Mouse (Mus musculus): Measurements from ENCODE around the gene Ipo11. TPM values are rescaled to one million over a fixed set of nuclear protein-coding genes. Genes with fewer than 3 reads are reported as not detected.

Gene Ipo11
- polyA plus RNA-seq, 1 experiment = 48.6 TPM

DNA sequence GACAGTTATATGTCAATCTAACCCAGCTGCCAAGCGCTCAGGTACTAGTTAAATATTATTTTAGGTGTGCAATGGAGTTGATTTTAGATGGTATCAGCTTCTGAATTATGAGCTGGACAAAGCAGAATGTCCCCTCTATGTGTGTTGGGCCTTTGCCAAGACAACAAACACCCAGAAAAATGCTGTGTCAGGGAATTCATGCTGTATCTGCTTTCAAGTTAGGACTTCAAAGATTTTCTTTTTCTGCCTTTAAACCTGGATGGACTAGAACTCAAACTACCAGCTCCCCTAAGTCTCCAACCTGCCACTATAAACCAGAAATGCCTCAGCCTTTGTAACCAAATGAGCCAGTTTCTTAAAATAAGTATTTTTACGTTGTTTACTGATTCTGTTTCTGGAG is 116.6 kb downstream of the Ipo11 start:
- no peak for DNase-seq (ENCODE audit: extremely low spot score in 1 of 2, low spot score in 1 of 2)

DNA sequence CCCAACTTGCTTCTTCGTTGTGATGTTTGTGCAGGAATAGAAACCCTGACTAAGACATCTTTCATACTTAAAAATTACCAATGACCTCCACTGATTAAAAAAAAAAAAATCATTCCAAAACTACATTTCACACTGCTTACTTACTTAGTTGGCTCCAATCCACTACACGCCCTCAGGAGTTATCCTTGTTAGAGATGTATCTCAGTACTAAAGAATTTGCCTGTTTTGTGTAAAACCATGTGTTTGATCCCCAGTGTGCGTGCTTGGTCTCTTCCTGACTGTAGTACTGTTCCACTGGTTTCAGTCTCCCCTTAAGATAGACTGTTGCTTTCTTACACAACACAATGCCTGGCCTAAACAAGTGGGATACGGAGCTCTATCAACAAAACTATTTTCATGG is 117.0 kb downstream of the Ipo11 start:
- DNase-seq (ENCODE audit: extremely low spot score in 1 of 2, low spot score in 1 of 2) = no peak

DNA sequence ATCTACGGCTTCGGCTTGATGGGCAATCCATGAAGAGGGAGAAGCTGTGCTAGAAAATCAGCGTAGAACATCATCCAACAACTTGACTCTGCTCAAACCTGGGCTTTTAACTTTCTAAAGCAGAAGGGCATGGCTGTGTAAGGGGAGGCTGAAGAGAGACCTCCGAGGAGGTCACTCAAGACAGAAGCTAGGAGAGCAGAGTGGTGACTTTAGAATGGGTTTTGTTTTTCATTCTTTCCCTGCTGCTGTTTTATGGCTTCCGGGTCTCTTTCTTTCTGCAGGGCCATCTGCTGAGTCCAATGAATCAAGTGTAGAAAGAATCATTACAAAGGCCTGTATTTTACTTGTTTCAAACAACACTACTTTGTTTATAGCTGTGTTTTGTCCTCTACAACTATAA is 119.7 kb downstream of the Ipo11 start:
- no peak for DNase-seq (ENCODE audit: extremely low spot score in 1 of 2, low spot score in 1 of 2)

DNA sequence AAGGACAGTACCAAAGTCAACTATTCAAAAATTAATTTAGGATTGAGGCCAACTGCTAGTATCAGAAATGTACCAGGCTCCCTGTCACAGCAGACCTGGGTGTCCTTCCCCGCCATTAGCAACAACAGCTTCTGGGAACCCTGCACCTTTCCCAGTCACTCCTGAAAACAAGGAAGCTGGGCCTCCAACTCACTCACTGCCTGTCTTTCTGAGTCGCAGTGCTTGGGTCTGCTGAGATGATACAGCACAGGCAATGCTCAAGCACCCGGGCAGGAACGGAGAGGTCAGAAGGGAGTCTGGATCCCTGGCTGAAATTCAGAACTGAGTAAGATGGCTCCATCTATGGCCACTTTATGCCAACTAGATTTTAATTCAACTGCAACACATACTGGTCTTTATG is 123.2 kb downstream of the Ipo11 start:
- no peak for DNase-seq (ENCODE audit: extremely low spot score in 1 of 2, low spot score in 1 of 2)

DNA sequence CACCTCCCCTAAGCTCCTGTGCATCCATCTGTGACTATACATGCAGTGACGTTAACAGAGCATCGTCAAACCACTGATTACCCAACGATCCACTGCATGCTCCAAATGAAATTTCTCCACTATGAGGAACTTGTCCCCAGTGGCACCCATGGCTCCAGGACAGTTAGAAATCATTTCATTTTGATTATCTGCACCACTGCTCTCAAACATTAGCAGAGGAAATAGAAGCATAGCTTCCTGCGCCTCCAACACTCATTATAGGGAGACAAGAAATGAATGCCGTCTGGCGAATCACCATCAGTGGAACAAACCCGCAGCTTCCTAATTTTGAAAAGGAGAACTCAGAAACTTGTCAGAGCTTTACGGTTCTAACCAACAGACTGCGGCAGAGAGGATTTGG is 123.7 kb downstream of the Ipo11 start:
- DNase-seq (ENCODE audit: extremely low spot score in 1 of 2, low spot score in 1 of 2) = no peak

DNA sequence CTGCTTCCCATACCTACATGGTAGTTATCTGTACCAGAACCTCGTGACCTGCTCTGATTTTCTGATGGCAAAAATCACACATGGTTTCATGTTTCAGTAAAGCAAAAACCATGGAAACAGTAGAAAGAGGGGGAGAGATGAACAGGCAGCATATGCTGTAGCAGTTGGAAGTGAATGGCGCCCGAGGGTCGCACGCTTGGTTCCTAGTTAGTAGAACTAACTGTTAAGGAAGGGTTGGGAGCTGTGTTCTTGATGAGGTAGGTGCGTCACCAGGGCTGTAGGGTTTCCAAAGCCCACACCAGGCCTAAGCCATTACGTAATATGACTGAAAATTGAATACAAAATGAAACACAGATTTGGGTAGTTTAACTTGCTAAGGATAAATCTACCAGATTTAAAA is 126.6 kb downstream of the Ipo11 start:
- no peak for DNase-seq (ENCODE audit: extremely low spot score in 1 of 2, low spot score in 1 of 2)

DNA sequence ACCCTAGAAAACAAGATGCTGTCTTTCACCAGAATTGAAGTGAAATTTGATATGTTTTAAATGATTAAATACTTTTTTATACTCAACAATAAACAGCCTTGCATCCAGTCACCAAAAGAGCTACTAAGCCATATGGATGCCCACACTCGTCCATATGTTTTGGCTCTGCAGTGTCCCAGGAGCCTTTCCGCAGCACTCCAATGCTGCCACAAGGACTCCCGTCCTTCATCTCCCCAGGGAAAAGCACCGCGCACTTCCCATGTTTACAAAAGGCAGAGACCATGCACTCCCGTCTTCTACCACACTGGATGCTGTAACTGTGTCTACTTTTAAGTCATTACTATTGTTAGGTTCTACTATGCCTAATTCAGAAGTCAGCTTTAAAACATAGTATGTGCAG is 127.9 kb downstream of the Ipo11 start:
- no peak for DNase-seq (ENCODE audit: extremely low spot score in 1 of 2, low spot score in 1 of 2)

DNA sequence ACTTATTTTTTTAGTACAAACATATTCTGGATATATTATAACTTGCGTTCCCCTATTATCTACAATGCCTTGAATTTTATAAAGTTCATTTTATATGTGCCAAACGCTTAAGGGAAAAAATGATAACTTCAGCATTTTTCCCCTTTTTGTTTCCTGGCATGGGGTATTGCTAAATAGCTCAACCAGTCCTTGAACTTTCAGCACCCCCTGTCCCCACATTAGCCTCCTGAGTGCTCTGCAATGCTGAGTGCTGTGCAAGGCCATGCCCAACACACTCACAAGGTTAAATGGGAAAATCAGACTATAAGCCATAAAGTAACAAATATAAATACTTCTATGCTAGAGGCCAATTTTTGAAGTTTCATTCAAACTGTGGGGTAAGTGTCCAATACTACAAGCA is 128.4 kb downstream of the Ipo11 start:
- no peak for DNase-seq (ENCODE audit: extremely low spot score in 1 of 2, low spot score in 1 of 2)

DNA sequence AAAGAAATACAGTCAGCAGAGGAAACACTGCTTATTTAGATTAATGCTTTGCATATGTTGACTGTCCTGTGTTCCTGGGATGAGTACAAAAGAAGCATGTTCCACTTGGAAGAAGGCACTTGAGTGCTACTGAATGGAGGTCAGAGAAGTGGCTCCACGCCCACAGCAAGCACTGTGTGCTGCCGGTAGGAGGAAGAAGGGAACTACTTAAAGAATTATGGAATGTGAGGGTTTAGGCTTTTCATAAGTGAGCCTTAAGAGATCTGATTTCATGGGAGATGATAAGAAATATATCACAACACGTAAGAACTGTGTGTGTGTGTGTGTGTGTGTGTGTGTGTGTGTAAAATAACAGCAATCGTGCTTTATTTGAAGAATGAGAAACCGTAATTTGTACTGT is 129.5 kb downstream of the Ipo11 start:
- no peak for DNase-seq (ENCODE audit: extremely low spot score in 1 of 2, low spot score in 1 of 2)

DNA sequence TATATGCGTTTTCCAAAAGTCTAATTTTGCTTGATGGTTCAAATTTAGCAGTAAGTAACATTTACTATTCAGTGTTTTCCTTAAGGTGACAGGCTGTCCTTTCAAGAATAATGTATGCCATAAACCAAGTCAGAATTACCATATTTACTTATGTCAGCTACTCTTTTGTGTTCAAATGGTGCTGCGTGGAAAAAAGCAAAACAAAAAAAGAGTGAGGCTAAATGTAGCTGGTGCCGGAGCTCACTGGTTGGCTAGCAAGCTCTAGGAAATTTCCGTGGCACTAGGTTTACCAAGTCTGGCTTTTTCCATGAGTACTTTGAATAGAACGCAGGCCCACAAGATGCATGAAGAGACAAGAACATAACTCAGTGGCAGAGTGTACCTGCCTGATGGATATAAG is 131.6 kb downstream of the Ipo11 start:
- DNase-seq (ENCODE audit: extremely low spot score in 1 of 2, low spot score in 1 of 2) = no peak

DNA sequence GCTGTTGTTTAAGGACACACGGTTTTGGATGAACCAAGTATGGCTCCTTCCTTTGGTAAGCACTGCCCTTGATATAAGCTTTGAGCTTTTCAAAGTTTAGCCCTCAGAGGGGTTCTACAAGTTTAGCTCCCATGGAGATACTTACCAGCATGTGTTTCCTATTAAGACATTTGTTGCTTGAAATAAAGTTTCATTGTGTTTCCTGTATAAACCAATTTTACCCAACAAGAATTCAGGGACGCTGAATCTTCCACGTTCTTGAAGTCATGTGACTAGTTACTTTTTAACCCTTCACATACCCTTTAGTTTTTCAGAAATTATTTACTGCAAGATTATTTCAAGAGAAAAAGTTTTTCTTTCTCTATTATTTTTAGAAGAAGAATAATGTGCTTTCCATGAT is 138.7 kb downstream of the Ipo11 start:
- DNase-seq (ENCODE audit: extremely low spot score in 1 of 2, low spot score in 1 of 2) = no peak

DNA sequence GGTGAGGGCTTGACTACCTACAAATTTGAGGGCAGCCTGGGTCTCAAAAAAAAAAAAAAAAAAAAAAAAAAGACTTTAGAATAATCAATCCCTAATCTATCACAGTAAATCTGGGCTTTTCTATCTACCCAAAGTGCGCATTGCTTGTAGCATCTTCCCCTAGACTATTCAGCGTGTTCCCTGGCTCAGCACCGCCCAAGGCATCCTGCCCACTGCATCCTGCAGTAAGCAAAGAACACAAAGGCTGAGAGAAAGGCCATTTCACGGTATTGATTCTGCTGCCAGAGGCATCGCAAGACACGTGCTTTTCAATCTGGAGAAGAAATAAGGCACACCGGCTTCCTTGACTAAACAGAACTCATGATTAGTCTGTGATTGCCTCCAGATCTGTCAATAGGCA is 147.9 kb downstream of the Ipo11 start:
- no peak for DNase-seq (ENCODE audit: extremely low spot score in 1 of 2, low spot score in 1 of 2)

DNA sequence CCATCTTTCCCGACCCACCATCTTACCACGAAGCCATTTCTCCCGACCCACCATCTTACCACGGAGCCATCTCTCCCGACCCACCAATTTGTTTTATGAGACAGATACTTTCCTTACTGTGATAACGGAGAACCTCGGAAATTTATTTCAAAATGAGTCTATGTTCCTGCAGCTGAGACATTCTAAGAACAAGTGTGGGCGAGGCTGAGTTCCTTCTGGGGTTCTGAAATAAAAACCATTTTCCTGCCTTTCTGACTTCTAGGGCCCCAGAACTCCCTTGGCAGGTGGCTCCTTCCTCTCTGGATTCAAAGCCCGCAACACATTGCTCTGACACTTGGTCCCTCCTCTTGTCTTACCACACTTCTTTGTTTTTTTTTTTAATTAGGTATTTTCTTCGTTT is 168.0 kb downstream of the Ipo11 start:
- DNase-seq (ENCODE audit: extremely low spot score in 1 of 2, low spot score in 1 of 2) = peak in 1 of 2 experiments; percentile 36

DNA sequence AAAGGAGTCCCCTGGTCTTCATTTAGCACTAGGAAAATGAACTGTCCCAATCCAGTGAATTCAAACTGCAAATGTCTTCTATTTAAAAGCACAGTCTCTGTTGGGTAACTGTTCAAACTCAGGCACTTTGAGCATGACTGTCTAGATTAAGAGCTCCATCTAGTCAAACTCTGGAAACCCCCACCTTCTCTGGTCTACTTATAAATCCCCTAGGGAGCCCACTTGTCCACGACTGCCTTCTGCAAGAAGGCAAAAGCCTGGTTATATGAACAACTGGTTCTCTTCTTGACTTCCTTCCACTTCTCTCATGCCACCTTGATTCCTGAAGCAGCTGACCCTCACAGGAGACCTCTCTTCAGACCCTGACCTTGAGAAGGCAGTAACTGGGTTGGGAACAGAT is 174.1 kb downstream of the Ipo11 start:
- no peak for DNase-seq (ENCODE audit: extremely low spot score in 1 of 2, low spot score in 1 of 2)

DNA sequence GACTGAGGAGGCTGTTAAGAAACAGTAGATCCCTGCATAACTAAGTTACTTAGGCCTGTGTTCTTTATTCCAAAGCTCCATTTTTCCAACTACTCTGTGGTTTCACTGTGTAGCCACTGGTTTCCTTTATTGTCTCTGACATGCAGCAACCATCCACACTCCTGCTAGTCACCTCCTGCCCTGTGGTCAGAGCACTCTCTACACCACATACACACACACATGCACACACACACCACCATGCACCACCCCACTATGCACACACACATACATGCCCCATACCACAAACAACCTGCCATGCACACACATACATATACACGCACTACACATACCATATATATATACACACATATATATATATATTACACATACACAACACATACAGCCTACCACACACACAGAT is 175.1 kb downstream of the Ipo11 start:
- no peak for DNase-seq (ENCODE audit: extremely low spot score in 1 of 2, low spot score in 1 of 2)

DNA sequence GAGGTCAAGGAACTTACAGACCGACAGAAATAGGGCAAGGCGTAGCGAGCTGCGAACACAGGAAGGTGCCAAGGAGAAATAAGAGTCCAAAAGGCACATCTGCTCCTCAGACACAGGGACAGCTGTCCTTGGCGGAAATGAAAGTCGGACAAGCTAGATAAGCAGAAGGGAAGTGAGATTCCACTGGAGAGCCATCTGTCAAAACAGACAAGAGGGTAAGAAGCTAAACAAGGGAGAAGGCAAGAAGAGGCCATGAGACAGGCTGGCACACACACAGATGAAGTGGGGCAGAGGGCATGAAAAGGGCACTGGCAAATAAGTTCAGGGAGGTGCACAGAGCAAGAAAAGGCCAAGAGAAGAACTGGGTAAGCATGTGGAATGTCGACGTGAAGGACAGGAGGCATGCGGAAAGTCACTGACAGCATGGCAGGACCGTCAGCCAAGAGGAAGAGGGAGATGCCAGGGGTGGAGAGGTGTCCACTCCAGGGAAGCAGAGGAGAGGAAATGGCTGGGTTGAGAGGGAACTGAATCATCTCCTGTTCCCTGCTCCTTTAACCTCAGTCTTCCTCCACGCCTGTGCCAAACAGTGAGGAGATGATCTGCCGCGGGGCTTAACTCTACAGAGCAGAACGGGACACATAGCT is 176.4 kb downstream of the Ipo11 start:
- no peak for DNase-seq (ENCODE audit: extremely low spot score in 1 of 2, low spot score in 1 of 2)

DNA sequence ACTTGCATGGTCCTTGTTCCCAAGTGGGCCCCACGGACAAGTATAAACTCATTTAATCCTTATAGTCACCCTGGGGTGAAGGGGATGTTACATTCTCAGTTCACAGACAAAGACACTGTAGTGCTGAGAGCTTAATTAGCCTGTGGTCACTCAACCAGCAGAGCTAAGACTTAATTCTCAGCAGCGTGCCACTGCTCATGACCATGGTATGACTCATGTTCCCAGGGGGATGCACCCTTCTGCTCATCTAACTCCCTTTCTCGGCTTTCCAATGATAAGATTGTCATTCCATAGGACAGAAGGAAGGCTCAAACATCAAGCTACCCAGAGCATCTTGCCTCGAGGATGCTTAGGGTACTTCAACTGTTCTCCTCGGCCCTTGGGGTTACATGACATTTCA is 180.9 kb downstream of the Ipo11 start:
- no peak for DNase-seq (ENCODE audit: extremely low spot score in 1 of 2, low spot score in 1 of 2)

DNA sequence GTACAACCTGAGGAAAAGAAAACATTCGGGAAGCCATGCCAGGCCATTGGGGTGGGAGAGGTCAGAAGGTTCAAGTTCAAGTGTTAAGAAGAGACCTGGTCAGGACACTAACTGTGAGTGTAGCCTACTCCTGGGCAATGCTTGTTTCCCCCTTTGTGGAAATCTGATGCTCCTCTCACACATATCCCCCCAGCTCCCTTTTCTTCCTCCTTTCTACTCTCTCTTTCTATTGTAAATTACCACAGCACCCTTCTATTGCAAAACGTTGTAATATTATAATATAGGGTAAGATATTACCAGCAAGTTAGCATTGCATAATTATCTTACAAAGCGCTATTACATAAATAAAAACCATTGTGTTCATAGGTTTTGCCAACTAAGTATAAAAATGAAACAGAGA is 182.5 kb downstream of the Ipo11 start:
- no peak for DNase-seq (ENCODE audit: extremely low spot score in 1 of 2, low spot score in 1 of 2)

DNA sequence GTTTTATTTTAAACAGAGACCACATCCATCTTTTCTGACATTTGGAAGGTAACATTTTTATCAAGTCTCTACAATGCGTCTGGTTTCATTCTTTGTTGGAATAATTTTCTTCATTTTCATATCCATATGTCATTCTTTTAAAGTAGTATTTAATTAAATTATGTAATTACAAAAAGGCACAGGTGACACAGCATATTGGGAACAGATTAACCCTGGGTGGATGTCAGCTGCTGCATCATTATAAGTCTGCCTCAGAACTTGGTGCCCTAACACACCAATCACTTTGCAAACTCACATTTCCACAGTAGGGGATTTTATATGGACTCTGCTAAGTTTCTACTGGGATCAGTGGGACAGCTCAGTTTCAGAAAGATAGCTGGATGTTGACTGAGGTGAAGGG is 184.8 kb downstream of the Ipo11 start:
- no peak for DNase-seq (ENCODE audit: extremely low spot score in 1 of 2, low spot score in 1 of 2)

DNA sequence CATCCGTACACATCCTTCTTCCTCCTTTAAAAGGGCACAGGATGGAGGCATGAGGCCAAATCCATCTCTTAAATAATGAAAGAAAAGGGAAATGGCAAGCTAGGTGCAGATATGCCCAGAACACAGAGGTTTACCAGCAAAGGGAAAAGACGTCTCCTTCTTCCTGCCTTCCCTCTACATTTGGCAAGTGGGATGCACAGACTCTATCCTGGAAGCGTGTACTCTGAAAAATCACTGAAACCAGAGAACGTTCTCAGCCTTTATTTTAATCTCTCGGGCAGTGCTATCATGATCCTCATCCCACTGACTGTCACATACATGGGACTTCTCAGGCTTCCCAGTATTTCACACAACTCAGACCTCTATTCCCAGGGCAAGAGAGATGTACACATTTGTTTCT is 189.9 kb downstream of the Ipo11 start:
- DNase-seq (ENCODE audit: extremely low spot score in 1 of 2, low spot score in 1 of 2) = no peak

DNA sequence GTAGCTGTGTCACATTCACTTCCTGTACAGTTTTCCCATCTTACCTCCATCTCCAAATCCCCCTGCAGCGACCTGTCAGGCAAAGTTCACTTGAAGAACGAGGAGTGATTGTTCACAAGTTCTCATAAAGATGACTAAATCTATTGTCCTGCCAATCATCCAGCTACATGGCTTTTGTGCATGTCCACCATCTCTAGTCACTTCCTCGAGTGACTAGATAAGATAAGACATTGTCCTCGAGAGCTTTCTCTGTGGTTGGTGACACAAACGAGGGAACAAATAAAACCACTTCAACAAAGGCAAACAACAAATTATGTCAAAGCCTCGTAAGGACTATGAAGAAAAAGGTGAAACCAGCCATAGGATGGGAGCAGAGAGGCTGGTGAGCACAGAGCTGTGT is 191.6 kb downstream of the Ipo11 start:
- no peak for DNase-seq (ENCODE audit: extremely low spot score in 1 of 2, low spot score in 1 of 2)

Data from frontal cortex, adult 2 months (tissue).